Mouse (Mus musculus) heart, postnatal 0 days (tissue): Measurements from ENCODE around the gene Cachd1.

Experiments used
- CTCF ChIP-seq: IDR thresholded peaks from 2 replicates; pipeline ENCODE4 v1.5.1; 2016; ENCODE audit warnings: antibody characterized with exemption, control low read depth, low read depth
- EP300 ChIP-seq: IDR thresholded peaks from 2 replicates; pipeline ENCODE4 v1.6.1; 2016; ENCODE audit warnings: antibody characterized with exemption, low read depth

GRCm38 (mm10) chr4:100852448-100852847 is 76.0 kb downstream of the Cachd1 start:
- TF ChIP-seq CTCF (no peak), EP300 (no peak)
